Mouse (Mus musculus) forebrain, embryonic 16.5 days (tissue): ENCODE measurements around the gene Rbbp9. TPM values are rescaled to one million over a fixed set of nuclear protein-coding genes. Genes with fewer than 3 reads are reported as not detected.
A peak's percentile ranks its signal among the peaks of the same experiment; 100 is the strongest.

Experiments
- ATAC-seq: fragments of 200-750 bp; cut with Nextera tagmentation; 2 replicates; pipeline ENCODE4 v1.8.0; 2017; ENCODE audit warnings: mild to moderate bottlenecking, moderate library complexity
- H3K27ac ChIP-seq: fragments of 300-500 bp; sonication (generic); 2 replicates; pipeline ENCODE4 v1.5.1; 2014; ENCODE audit warnings: low read length, control low read depth
- H3K27me3 ChIP-seq: fragments of 300-500 bp; sonication (generic); replicated peaks from 2 replicates; pipeline ENCODE4 v1.6.1; 2014; ENCODE audit warnings: low read length; ENCODE audit not compliant: control insufficient read depth, insufficient read depth
- H3K36me3 ChIP-seq: fragments of 300-500 bp; sonication (generic); 2 replicates; pipeline ENCODE4 v1.6.1; 2014; ENCODE audit not compliant: control insufficient read depth, insufficient read depth
- H3K4me1 ChIP-seq: fragments of 300-500 bp; sonication (generic); replicated peaks from 2 replicates; pipeline ENCODE4 v1.6.1; 2014; ENCODE audit warnings: low read length; ENCODE audit not compliant: control insufficient read depth, insufficient read depth
- H3K4me2 ChIP-seq: fragments of 300-500 bp; sonication (generic); 2 replicates; pipeline ENCODE4 v1.6.1; 2014; ENCODE audit warnings: mild to moderate bottlenecking, low read length, control low read depth
- H3K4me3 ChIP-seq: fragments of 300-500 bp; sonication (generic); replicated peaks from 2 replicates; pipeline ENCODE4 v1.5.1; 2014; ENCODE audit warnings: mild to moderate bottlenecking, low read length, control low read depth
- H3K9ac ChIP-seq: fragments of 300-500 bp; sonication (generic); replicated peaks from 2 replicates; pipeline ENCODE4 v1.6.1; 2014; ENCODE audit warnings: low read depth, low read length, control low read depth
- H3K9me3 ChIP-seq: fragments of 300-500 bp; sonication (generic); 2 replicates; pipeline ENCODE4 v1.6.1; 2016; ENCODE audit warnings: low read length; ENCODE audit not compliant: control insufficient read depth
- WGBS: fragments of 180-500 bp; shearing (Covaris S2); extraction: QIAGEN DNeasy Blood & Tissue Kit; methylation state at CpG from one replicate; pipeline ENCODE4 v1.1.7; 2014; 5-methylcytosine and 5-hydroxymethylcytosine counted together
- polyA plus RNA-seq: library from polyadenylated mRNA; unstranded; fragments of >200 nt; fragmentation: Nextera tagmentation; extraction: Ambion mirVana; gene quantifications from 2 replicates; pipeline ENCODE4 v1.2.1, GENCODE M21; 2015

Gene Rbbp9
- polyA plus RNA-seq, 1 experiment from 2014 or later: 59.1 TPM

DNA sequence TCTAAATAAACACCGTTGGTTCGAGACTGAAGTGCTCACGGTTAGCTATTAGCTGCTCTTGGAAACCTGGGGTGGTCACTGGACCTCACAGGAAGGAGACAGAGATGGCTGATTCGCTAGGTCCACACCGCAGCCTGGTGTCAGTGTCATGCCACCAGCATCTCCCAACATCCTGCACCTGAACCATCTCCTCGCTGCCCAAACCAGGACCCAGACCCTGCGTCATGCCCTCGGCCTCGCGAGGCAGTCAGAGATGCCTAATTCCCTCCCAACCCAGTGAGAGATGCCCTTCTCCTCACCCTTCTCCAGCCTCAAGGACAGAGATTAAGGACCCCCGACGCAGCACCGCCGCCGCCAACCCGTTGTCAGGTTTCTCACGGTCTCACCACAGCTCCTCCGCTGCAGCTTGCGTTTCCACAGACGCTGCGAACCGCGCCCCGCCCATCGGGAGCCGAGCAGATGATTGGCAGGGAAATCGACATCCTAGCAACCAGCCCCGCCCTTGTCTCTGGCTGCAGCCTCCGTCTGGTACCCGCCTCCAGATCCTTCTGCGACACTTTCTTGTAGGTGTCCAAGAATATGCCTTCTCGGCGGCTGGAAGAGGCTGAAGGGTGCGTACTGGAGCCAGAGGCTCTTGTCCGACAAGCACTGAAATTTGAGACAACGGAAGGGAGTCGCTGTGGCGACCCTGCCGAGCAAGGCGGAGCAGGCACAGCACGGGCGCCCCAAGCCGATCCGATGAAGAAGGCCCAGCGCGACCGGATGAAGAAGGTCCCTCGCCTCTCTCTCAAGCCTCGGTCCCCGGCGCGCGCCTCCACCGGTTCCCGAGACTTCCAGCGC is 23.5 kb downstream of the Rbbp9 start, which contains the start of the genes Dzank1 and Polr3f:
Gene Dzank1, minus strand, starts transcription at position 434 of the 840 bp plus-strand sequence.
Gene Polr3f, plus strand, starts transcription at position 738 of the 840 bp plus-strand sequence.
- H3K9me3 ChIP-seq: no peaks in the 10 kb centered on the region
- ATAC-seq: peak; percentile 98
- H3K36me3 ChIP-seq: no peaks in the 10 kb centered on the region
- H3K27me3 ChIP-seq: no peaks in the 10 kb centered on the region
- peak within 1 kb of the TSS; percentile 99 for H3K4me3 ChIP-seq
- H3K4me2 ChIP-seq: peak within 1 kb of the TSS; percentile 92
- peak within 1 kb of the TSS; percentile 99 for H3K27ac ChIP-seq
- WGBS: under 1% methylated on average over 56 of the region's 56 CpGs
- peaks cover 18% of the 10 kb centered on the region for H3K4me1 ChIP-seq
- peak within 1 kb of the TSS; percentile 86 for H3K9ac ChIP-seq

DNA sequence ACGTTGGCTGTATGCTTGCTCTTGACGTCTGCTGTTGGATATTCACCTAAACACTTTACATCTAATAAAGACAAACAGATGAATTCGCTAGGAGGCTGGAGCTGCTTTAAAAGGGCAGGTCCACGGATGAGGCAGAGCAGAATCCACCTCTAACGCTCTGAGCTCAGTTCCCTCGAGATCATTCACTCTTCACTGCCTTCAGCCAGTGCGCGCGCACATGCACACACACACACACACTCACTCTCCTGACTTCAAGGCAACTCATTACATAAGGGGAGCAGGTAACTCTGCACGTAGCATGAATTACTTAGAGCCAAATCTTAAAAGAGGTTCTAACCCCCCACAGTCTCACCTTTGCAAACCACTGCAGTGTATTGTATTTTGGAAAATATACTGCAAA is 24.8 kb downstream of the Rbbp9 start:
- ATAC-seq: no peak
- WGBS: 43% methylated on average over 10 of the region's 10 CpGs
- H3K36me3 ChIP-seq: no peaks in the 10 kb centered on the region
- H3K27ac ChIP-seq: no peak overlapping the region
- H3K9me3 ChIP-seq: no peaks in the 10 kb centered on the region
- no peaks in the 10 kb centered on the region for H3K27me3 ChIP-seq
- H3K4me2 ChIP-seq: no peak overlapping the region
- H3K4me1 ChIP-seq: peaks cover 18% of the 10 kb centered on the region
- H3K4me3 ChIP-seq: no peak overlapping the region
- H3K9ac ChIP-seq: no peak overlapping the region

DNA sequence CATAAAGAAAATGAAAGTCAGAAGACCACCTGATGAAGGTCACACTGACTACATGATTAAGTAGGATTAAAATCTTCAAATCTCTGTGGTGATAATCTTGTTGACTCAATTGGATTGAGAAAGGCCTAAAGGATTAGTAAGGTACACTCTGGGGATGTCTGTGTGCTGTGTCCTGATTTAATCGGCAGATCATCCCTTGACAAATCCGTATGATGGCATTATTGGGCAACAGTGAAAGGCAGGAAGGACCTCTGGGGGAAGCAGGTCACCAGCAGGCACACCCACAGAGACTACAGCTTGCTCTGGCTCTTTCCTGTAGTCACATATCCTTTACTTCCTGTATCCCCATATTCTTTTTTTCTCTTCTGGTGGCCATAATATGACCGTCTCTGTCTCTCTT is 30.9 kb downstream of the Rbbp9 start:
- WGBS: 74% methylated on average over 3 of the region's 3 CpGs
- Histone ChIP-seq H3K9me3 (no peaks in the 10 kb centered on the region), H3K27me3 (no peaks in the 10 kb centered on the region), H3K4me3 (no peak overlapping the region), H3K4me2 (no peak overlapping the region), H3K4me1 (no peaks in the 10 kb centered on the region), H3K36me3 (no peaks in the 10 kb centered on the region), H3K9ac (no peak overlapping the region), H3K27ac (no peak overlapping the region)
- no peak for ATAC-seq

DNA sequence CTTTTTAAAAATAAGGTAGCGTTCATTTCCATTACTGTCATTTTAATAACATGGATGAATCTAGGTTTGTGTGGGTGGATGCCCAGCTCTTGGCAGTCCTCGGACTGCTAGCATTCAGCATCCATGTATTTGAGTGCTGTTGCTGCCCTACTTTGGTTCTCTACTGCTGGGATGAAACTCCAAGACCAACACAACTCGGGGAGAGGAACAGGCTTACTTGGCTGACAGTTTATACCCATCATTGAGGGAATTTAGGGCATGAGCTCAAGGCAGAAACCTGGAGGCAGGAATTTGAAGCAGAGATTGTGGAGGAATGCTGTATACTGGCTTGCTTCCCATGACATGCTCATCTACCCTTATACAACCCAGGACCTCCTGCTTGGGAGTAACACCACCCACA is 36.0 kb downstream of the Rbbp9 start:
- Histone ChIP-seq H3K27ac (no peak overlapping the region), H3K36me3 (no peaks in the 10 kb centered on the region), H3K4me2 (no peak overlapping the region), H3K4me3 (no peak overlapping the region), H3K27me3 (no peaks in the 10 kb centered on the region), H3K9ac (no peak overlapping the region), H3K9me3 (no peaks in the 10 kb centered on the region), H3K4me1 (no peaks in the 10 kb centered on the region)
- ATAC-seq: no peak
- 86% methylated on average over 3 of the region's 3 CpGs for WGBS

DNA sequence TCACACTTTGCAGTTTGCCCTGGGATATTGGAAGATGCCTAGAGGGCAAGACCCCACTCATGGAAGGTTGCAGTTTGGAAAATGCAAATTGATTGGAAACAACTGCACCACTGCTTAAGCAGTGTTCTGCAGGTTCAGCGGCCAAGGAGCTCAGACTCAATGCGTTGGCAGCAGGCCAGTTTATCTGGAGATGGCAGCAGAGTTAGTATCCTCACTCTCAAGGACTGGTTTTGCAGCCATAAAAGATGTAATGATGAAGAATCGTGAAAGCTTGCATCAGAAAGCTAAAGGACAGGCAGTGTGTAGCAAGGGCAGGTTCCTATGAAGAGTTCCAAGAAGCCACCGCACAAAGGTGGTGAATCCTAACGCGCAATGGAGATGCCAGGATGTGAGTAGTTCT is 48.5 kb downstream of the Rbbp9 start:
- Histone ChIP-seq H3K27ac (no peak overlapping the region), H3K36me3 (no peaks in the 10 kb centered on the region), H3K4me2 (no peak overlapping the region), H3K4me3 (no peak overlapping the region), H3K9me3 (no peaks in the 10 kb centered on the region), H3K27me3 (no peaks in the 10 kb centered on the region), H3K4me1 (no peaks in the 10 kb centered on the region), H3K9ac (no peak overlapping the region)
- ATAC-seq: no peak
- 81% methylated on average over 6 of the region's 6 CpGs for WGBS

Other genes with a start within 250 kb of the Rbbp9 start
- gene Ovol2, start 218.7 kb downstream of the Rbbp9 start, polyA plus RNA-seq: not detected in 2 replicates
- 28.3 and 29.2 TPM in 2 replicates for gene Kat14, start 181.9 kb downstream of the Rbbp9 start, polyA plus RNA-seq
- 2.6 and 3.1 TPM in 2 replicates for gene Pet117, start 181.9 kb downstream of the Rbbp9 start, polyA plus RNA-seq
- 7.0 and 8.4 TPM in 2 replicates for gene Dzank1, start 23.5 kb downstream of the Rbbp9 start, polyA plus RNA-seq
- gene Polr3f, start 23.2 kb downstream of the Rbbp9 start, polyA plus RNA-seq: 31.7 and 34.0 TPM in 2 replicates
- gene Sec23b, start 5.4 kb upstream of the Rbbp9 start, polyA plus RNA-seq: 66.5 and 67.5 TPM in 2 replicates
- gene Smim26, start 43.2 kb upstream of the Rbbp9 start, polyA plus RNA-seq: 50.9 and 53.7 TPM in 2 replicates
- gene Dtd1, start 49.0 kb upstream of the Rbbp9 start, polyA plus RNA-seq: 70.5 and 80.4 TPM in 2 replicates